Mouse (Mus musculus): ENCODE results near the gene Cd72. TPM values are rescaled to one million over a fixed set of nuclear protein-coding genes. Genes with fewer than 3 reads are reported as not detected.

Gene Cd72
- polyA plus RNA-seq, 1 experiment, result 1.8 TPM

- no peak overlapping the region for H3K4me3 ChIP-seq (ENCODE audit: insufficient read depth, low read length)
- no peaks in the 10 kb centered on the region for H3K4me1 ChIP-seq (ENCODE audit: control insufficient read depth, insufficient read depth, low read length)
- TF ChIP-seq CTCF (IDR thresholded peaks at IDR 0.05; ENCODE audit: extremely low read depth, insufficient read depth, low read length) (peak; percentile 92), POLR2A (IDR thresholded peaks at IDR 0.05; ENCODE audit: extremely low read depth, insufficient read depth, low read length) (no peak)
- H3K27ac ChIP-seq (ENCODE audit: insufficient read depth, low read length), result no peak overlapping the region
Measured at GRCm38 (mm10) chr4:43431690-43432089, 22.7 kb downstream of the Cd72 start.

- H3K27ac ChIP-seq (ENCODE audit: insufficient read depth, low read length), result no peak within 1 kb of the TSS
- no peak for TF ChIP-seq POLR2A (IDR thresholded peaks at IDR 0.05; ENCODE audit: extremely low read depth, insufficient read depth, low read length)
- no peak for TF ChIP-seq CTCF (IDR thresholded peaks at IDR 0.05; ENCODE audit: extremely low read depth, insufficient read depth, low read length)
- no peak within 1 kb of the TSS for H3K4me3 ChIP-seq (ENCODE audit: insufficient read depth, low read length)
- H3K4me1 ChIP-seq (ENCODE audit: control insufficient read depth, insufficient read depth, low read length), result no peaks in the 10 kb centered on the region
Measured at GRCm38 (mm10) chr4:43428946-43429345, 25.5 kb downstream of the Cd72 start, which contains the start of gene Fam166b. Fam166b (minus strand) TSS chr4:43429134.

- Histone ChIP-seq H3K27ac (ENCODE audit: insufficient read depth, low read length) (no peak overlapping the region), H3K4me1 (ENCODE audit: control insufficient read depth, insufficient read depth, low read length) (no peaks in the 10 kb centered on the region), H3K4me3 (ENCODE audit: insufficient read depth, low read length) (no peak overlapping the region)
- TF ChIP-seq POLR2A (IDR thresholded peaks at IDR 0.05; ENCODE audit: extremely low read depth, insufficient read depth, low read length), result no peak
- TF ChIP-seq CTCF (IDR thresholded peaks at IDR 0.05; ENCODE audit: extremely low read depth, insufficient read depth, low read length), result no peak
Measured at GRCm38 (mm10) chr4:43428180-43428861, 26.1 kb downstream of the Cd72 start.

GRCm38 (mm10) chr4:43427501-43428179, 26.8 kb downstream of the Cd72 start:
- TF ChIP-seq CTCF (IDR thresholded peaks at IDR 0.05; ENCODE audit: extremely low read depth, insufficient read depth, low read length) (no peak), POLR2A (IDR thresholded peaks at IDR 0.05; ENCODE audit: extremely low read depth, insufficient read depth, low read length) (no peak)
- no peak overlapping the region for H3K27ac ChIP-seq (ENCODE audit: insufficient read depth, low read length)
- H3K4me1 ChIP-seq (ENCODE audit: control insufficient read depth, insufficient read depth, low read length), result no peaks in the 10 kb centered on the region
- H3K4me3 ChIP-seq (ENCODE audit: insufficient read depth, low read length), result no peak overlapping the region

GRCm38 (mm10) chr4:43426487-43426886, 27.9 kb downstream of the Cd72 start:
- H3K4me1 ChIP-seq (ENCODE audit: control insufficient read depth, insufficient read depth, low read length), result no peaks in the 10 kb centered on the region
- no peak overlapping the region for H3K27ac ChIP-seq (ENCODE audit: insufficient read depth, low read length)
- H3K4me3 ChIP-seq (ENCODE audit: insufficient read depth, low read length), result no peak overlapping the region
- no peak for TF ChIP-seq POLR2A (IDR thresholded peaks at IDR 0.05; ENCODE audit: extremely low read depth, insufficient read depth, low read length)
- TF ChIP-seq CTCF (IDR thresholded peaks at IDR 0.05; ENCODE audit: extremely low read depth, insufficient read depth, low read length), result no peak

GRCm38 (mm10) chr4:43425648-43426380, 28.6 kb downstream of the Cd72 start:
- no peak overlapping the region for H3K27ac ChIP-seq (ENCODE audit: insufficient read depth, low read length)
- no peaks in the 10 kb centered on the region for H3K4me1 ChIP-seq (ENCODE audit: control insufficient read depth, insufficient read depth, low read length)
- no peak overlapping the region for H3K4me3 ChIP-seq (ENCODE audit: insufficient read depth, low read length)
- TF ChIP-seq POLR2A (IDR thresholded peaks at IDR 0.05; ENCODE audit: extremely low read depth, insufficient read depth, low read length) (no peak), CTCF (IDR thresholded peaks at IDR 0.05; ENCODE audit: extremely low read depth, insufficient read depth, low read length) (no peak)

GRCm38 (mm10) chr4:43425197-43425596, 29.2 kb downstream of the Cd72 start:
- TF ChIP-seq POLR2A (IDR thresholded peaks at IDR 0.05; ENCODE audit: extremely low read depth, insufficient read depth, low read length), result no peak
- no peak for TF ChIP-seq CTCF (IDR thresholded peaks at IDR 0.05; ENCODE audit: extremely low read depth, insufficient read depth, low read length)
- H3K4me3 ChIP-seq (ENCODE audit: insufficient read depth, low read length), result no peak overlapping the region
- no peak overlapping the region for H3K27ac ChIP-seq (ENCODE audit: insufficient read depth, low read length)
- no peaks in the 10 kb centered on the region for H3K4me1 ChIP-seq (ENCODE audit: control insufficient read depth, insufficient read depth, low read length)

GRCm38 (mm10) chr4:43424072-43424471, 30.4 kb downstream of the Cd72 start:
- TF ChIP-seq POLR2A (IDR thresholded peaks at IDR 0.05; ENCODE audit: extremely low read depth, insufficient read depth, low read length), result no peak
- TF ChIP-seq CTCF (IDR thresholded peaks at IDR 0.05; ENCODE audit: extremely low read depth, insufficient read depth, low read length), result no peak

GRCm38 (mm10) chr4:43423267-43423934, 31.0 kb downstream of the Cd72 start:
- TF ChIP-seq CTCF (IDR thresholded peaks at IDR 0.05; ENCODE audit: extremely low read depth, insufficient read depth, low read length) (no peak), POLR2A (IDR thresholded peaks at IDR 0.05; ENCODE audit: extremely low read depth, insufficient read depth, low read length) (no peak)
- Histone ChIP-seq H3K27ac (ENCODE audit: insufficient read depth, low read length) (no peak overlapping the region), H3K4me1 (ENCODE audit: control insufficient read depth, insufficient read depth, low read length) (no peaks in the 10 kb centered on the region; the same call in 1 of the 2 replicates), H3K4me3 (ENCODE audit: insufficient read depth, low read length) (no peak overlapping the region)

More at GRCm38 (mm10) chr4:43424072-43424471, 30.4 kb downstream of the Cd72 start:
- no peak overlapping the region for H3K4me3 ChIP-seq (ENCODE audit: insufficient read depth, low read length)
- no peak overlapping the region for H3K27ac ChIP-seq (ENCODE audit: insufficient read depth, low read length)
- no peaks in the 10 kb centered on the region for H3K4me1 ChIP-seq (ENCODE audit: control insufficient read depth, insufficient read depth, low read length)
